Mouse (Mus musculus): Measurements from ENCODE around the gene Zfp618.
A peak's percentile ranks its signal among the peaks of the same experiment; 100 is the strongest.

Gene Zfp618

DNA sequence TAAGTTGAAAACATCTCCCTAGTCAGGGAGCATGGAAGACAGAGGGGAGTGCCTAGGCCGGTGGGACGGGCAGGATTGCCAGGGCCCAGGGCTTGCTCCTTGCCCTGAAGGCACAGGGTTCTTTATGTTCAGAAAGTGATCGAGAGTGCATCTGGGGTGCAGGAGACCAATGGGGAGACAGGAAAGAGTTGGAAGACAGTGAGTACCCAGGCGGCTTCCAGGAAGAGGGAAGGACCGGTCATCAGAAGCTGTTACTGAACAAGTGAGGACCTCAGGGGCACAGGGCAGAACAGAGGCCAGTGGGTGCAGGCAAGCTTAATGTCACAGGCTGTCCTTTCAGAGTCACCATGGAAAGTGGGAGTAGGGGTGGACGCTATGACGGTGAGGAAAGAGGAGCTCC is 192.8 kb downstream of the Zfp618 start:
- peak in 1 of 2 experiments; percentile 74 for DNase-seq

DNA sequence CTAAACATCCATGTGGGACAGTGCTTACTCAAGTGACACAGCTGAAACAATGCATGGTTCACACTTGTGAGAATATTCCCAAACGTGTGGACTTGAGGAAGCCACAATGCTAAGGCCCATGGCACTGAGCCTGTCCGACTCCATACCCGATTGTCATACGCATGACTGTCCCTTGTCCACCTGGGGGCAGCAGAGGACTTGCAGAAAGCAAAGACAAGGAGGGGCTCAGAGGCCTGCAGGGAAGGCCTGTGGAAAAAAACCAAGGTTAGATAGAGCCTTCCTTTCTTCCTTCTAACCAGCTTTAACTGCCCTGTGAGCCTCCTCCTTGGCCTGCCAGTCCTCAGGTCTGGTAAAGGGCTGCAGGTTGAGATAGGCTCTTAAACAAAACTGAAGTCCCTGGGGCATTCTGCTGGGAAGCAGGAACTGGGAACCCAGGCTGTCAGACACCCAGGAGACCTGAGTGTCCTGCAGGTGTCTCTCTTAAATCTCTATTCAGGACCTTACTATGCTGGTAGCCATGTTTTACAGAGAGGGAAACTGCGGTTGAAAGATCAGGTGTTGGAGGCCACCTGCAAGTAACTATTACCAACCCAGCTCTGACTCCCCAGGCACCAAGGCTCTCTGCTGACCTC is 193.7 kb downstream of the Zfp618 start:
- peak; percentile 94 to 95 for DNase-seq

DNA sequence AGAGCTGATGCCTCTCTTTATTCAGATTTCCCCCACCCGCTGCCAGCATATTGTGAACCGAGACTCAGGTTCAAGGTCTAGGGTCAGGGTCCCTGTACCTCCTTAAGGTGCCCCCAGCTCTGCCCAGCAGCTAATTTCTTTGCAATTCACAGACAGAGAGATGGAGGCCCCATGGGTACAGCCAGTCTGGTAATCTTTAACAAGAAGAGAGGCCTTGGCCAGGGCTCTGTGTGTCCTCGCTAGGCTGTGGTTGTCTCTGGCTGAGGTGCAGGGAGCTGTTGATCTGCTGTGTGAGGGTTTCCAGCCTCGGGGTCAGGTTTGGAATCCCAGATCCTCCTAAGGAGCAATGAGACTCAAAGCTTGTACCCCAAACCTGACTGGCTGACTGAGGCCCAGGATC is 200.3 kb downstream of the Zfp618 start:
- peak; percentile 59 to 84 for DNase-seq

DNA sequence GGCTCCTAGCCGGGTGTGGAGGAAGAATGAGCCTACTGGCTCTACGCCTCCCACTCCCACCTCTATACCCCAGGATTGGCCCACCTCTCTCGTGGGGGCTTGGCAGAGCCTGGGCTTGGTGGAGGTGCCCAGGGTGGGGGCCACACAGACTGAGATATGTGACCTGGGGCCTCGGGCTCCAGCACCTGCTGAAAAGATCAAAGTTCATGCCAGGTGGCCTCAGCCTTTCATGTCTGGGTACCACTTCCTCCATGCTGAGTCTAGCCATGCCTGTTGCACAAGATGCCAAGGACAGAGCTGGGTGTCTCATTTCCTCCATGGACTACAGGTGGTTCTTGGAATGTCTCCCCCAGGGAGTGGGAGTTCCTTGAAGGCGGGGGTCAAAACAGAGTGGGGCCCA is 200.9 kb downstream of the Zfp618 start:
- no peak for DNase-seq

DNA sequence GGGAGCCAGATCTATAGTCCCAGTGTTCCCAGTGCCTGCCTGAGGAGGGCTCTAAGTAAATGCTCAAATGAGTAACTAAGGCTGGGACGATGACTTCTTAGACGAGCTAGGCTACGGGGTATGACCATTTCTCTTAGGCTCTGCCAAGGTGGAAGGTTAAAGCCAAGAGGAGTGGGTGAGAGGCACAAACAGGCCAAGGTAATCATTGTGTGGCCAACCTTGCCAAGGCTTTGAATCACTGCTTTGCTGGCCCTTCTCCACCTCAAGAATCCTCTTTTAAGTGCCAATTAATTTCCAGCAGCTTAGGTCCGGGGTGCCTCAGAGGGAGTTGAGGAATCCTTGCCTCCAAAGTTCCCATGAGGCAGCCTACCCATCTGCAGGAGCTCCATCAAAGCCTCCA is 204.7 kb downstream of the Zfp618 start:
- DNase-seq: peak; percentile 52 to 64

DNA sequence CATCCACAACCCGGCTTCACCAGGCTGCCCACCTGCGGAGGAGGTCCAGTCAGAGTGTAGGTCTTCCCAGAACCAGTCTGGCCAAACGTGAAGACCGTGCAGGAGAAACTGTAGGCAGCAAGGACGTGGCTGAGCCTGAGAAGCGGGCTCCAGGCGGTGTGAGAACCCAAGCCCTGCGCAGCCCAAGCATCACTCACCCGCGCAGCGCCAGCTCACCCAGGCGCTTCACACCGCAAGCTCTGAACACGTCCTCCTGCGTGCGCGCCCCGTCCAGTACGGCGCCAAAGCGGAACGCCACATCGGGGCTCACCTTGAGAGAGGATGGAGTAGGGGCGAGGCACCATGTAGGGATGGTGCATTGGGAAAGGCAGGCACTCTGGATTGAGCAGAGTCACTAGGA is 205.7 kb downstream of the Zfp618 start:
- DNase-seq: peak in 1 of 2 experiments; percentile 35

DNA sequence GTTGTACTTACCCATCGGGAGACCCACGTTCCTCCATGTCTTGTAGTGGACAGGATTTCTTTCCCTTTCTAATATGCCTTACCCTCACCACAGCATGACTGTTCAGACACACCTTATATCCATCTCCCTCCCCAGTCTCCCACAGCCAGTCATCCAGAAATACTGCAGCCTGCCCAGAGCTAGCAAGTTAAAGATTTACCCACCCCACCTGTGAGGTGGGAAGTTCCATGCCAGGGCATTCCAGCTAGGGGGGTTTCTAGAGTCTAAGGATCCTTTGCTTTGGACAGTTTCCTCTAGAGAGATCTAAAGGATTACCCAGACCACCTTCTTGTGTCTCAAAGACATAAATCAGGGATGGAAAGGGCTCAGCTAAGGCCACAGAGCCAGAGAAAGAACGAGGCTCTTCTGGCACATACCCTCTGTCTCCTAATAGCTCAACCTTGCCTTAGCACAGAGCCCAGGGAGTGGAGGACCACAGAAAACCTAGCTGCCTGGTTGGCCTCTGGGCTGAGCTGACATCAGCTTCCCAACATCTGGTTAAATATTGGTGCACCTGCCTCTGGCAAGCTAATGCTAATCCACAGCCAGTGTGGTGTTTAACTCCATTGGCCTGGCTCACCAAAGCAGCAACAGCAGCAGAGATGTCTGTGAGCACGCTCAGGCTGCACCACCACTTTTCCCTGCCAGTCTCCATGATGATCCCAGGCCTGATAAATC is 206.8 kb downstream of the Zfp618 start, which contains the start of gene Kif12:
Gene Kif12, minus strand, starts transcription at position 163 of the 717 bp plus-strand sequence.
- peak; percentile 85 to 94 for DNase-seq

DNA sequence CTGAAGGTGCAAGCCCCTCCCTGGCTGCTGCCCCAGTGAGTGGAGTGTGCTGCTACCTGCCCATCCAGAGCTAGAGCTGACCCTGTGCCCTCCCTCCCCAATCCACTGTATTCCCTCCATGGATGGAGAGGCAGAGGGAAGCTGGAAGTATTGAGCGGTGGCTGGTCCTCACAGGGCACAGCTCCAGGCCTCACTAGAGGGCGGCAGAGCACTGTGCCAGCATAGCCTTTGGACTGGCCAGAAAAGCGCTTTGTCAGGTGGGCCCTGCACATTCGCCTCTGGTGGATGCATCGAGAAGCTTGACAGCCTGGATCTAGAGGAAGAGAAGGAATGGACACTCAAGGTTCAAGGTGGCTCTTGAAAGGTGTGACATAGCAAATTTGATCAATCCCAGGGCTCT is 216.2 kb downstream of the Zfp618 start:
- peak; percentile 82 to 86 for DNase-seq

DNA sequence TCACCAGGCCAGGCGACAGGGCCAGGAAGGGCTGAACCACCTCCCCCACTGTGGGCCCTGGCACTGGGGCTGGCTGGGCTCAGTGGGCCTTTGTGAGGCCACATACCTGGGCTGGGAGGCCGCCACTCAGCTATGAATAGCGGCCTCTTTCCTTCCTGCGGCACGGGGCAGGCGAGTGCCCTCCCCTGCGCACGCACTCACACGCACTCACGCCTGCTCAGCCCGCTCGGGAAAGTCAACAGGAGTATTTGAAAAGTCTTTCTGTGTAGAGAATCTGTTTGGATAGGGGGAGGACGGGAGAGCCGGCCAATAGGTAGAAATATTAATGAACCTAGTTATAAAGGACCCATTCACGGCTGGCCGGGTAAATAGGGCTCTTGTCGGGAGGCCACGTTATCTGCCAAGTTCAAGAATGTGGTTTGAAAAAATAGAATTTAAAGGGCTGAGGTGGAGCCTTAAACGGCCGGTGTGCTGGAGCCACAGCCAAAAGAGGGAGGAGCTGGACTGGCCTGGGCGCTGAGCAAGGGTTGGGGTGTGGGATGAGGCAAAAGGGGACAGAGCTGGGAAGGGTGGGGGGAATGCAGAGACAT is 221.0 kb downstream of the Zfp618 start:
- peak in 1 of 2 experiments; percentile 16 for DNase-seq

Measured in kidney, postnatal 25 days (tissue).